Mouse (Mus musculus) lung, embryonic 14.5 days (tissue): ENCODE results near the gene Dnaja2. TPM values are rescaled to one million over a fixed set of nuclear protein-coding genes. Genes with fewer than 3 reads are reported as not detected.

Experiments
- ATAC-seq: fragments of 200-750 bp; cut with Nextera tagmentation; 2 replicates; pipeline ENCODE4 v1.8.0; 2017; ENCODE audit warnings: mild to moderate bottlenecking, moderate TSS enrichment, moderate library complexity; ENCODE audit not compliant: insufficient read depth
- DNase-seq: peaks from one replicate; pipeline ENCODE4 v3.0.0-alpha.2; 2015
- H3K27ac ChIP-seq: fragments of 300-500 bp; sonication (generic); 2 replicates; pipeline ENCODE4 v1.5.1; 2014; ENCODE audit warnings: low read depth, mild to moderate bottlenecking, moderate library complexity
- H3K27me3 ChIP-seq: fragments of 300-500 bp; sonication (generic); 2 replicates; pipeline ENCODE4 v1.6.1; 2014; ENCODE audit warnings: low read length, control low read depth; ENCODE audit not compliant: insufficient read depth
- H3K36me3 ChIP-seq: fragments of 300-500 bp; sonication (generic); 2 replicates; pipeline ENCODE4 v1.6.1; 2014; ENCODE audit warnings: control low read depth; ENCODE audit not compliant: insufficient read depth
- H3K4me1 ChIP-seq: fragments of 300-500 bp; sonication (generic); 2 replicates; pipeline ENCODE4 v1.6.1; 2014; ENCODE audit warnings: antibody characterized with exemption, control low read depth; ENCODE audit not compliant: insufficient read depth
- H3K4me2 ChIP-seq: fragments of 300-500 bp; sonication (generic); 2 replicates; pipeline ENCODE4 v1.6.1; 2014; ENCODE audit warnings: mild to moderate bottlenecking
- H3K4me3 ChIP-seq: fragments of 300-500 bp; sonication (generic); 2 replicates; pipeline ENCODE4 v1.5.1; 2014; ENCODE audit warnings: low read depth, low read length
- H3K9ac ChIP-seq: fragments of 300-500 bp; sonication (generic); 2 replicates; pipeline ENCODE4 v1.6.1; 2014
- H3K9me3 ChIP-seq: fragments of 300-500 bp; sonication (generic); 2 replicates; pipeline ENCODE4 v1.6.1; 2016; ENCODE audit warnings: low read depth, low read length, control low read depth
- CTCF ChIP-seq: IDR thresholded peaks from 2 replicates; pipeline ENCODE4 v1.5.1; 2016; ENCODE audit warnings: antibody characterized with exemption, low read depth
- WGBS: fragments of 180-500 bp; shearing (Covaris S2); extraction: QIAGEN DNeasy Blood & Tissue Kit; methylation state at CpG from one replicate; pipeline ENCODE4 v1.1.7; 2014; 5-methylcytosine and 5-hydroxymethylcytosine counted together
- polyA plus RNA-seq: library from polyadenylated mRNA; unstranded; fragments of >200 nt; fragmentation: Nextera tagmentation; extraction: Ambion mirVana; gene quantifications from 2 replicates; pipeline ENCODE4 v1.2.1, GENCODE M21; 2014

Gene Dnaja2
- polyA plus RNA-seq, 1 experiment from 2014 or later, result 163 TPM

DNA sequence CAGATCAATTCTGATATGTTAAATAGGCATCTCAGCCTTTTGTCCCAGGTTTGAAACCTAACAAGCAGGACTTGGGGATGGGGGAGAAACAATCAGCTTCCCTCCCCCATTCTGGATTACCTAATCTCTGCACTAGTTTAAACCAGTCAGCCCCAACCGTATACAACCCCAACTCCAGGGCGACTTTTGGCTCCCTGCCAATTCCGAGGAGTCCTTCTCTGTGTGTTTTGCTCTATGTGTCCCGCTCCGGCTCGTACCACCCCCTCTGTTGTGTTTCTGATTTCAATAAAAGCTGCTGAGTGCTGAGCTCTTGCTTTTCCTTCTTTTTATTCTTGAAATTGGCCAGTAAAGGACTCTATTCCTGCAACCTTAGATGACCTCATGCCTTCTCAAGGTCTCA lies 40.2 kb upstream of the Dnaja2 start:
- Histone ChIP-seq H3K4me1 (no peaks in the 10 kb centered on the region; the same call in 1 of the 2 replicates), H3K9ac (no peak overlapping the region), H3K27ac (no peak overlapping the region), H3K9me3 (no peaks in the 10 kb centered on the region), H3K4me3 (no peak overlapping the region), H3K4me2 (peak overlapping the region; percentile 36; the same call in 1 of the 2 replicates), H3K27me3 (no peaks in the 10 kb centered on the region), H3K36me3 (no peaks in the 10 kb centered on the region)
- WGBS, result 24% methylated on average over 6 of the region's 6 CpGs
- peak; percentile 87 for ATAC-seq
- no peak for TF ChIP-seq CTCF
- peak; percentile 82 for DNase-seq

DNA sequence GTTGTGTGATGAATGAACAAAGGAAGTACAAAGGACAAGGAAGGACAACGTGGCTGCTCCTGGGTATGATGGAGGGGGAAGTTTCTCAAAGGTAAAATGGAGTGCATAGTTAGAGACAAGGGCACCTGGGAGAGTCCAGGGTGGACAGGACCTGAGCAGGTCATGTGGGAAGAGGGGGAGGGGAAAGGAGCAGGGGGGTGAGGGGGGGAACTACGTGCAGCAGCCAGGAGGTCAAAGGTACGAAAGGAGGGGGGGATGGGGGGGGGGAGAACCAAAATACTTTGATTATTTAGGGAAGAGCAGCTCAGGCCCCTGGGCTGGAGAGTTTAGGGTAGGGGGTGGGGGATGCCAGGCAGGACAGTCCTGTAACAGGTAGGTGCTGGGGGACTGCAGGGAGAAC lies 39.8 kb upstream of the Dnaja2 start:
- no peak for TF ChIP-seq CTCF
- Histone ChIP-seq H3K4me1 (no peaks in the 10 kb centered on the region; the same call in 1 of the 2 replicates), H3K27ac (no peak overlapping the region), H3K9me3 (no peaks in the 10 kb centered on the region), H3K4me2 (no peak overlapping the region), H3K36me3 (no peaks in the 10 kb centered on the region), H3K4me3 (no peak overlapping the region), H3K9ac (no peak overlapping the region), H3K27me3 (no peaks in the 10 kb centered on the region)
- ATAC-seq, result peak; percentile 54; the same call in 1 of the 2 replicates
- no peak for DNase-seq
- 31% methylated on average over 3 of the region's 3 CpGs for WGBS

DNA sequence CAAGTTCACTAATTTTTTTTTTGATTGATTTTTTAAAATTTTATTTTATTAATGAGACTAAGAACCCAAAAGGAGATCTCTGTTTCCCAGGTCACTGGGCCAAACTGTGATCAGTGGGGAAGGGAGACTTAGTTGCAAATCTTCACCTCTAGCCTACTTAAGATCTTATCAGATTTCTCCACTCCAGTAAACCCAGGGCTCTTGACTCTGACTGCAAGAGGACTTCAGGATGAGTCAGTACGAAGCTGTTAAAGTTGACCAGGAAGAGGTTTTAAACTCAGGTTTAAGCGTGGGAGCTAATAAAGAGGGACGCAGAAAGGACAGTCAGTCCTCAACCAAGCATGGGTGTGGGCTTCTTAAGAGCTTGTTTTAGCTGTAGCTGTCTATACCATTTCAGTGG lies 38.2 kb upstream of the Dnaja2 start:
- H3K9ac ChIP-seq, result no peak overlapping the region
- no peak for ATAC-seq
- WGBS, result 71% methylated on average over 3 of the region's 3 CpGs

DNA sequence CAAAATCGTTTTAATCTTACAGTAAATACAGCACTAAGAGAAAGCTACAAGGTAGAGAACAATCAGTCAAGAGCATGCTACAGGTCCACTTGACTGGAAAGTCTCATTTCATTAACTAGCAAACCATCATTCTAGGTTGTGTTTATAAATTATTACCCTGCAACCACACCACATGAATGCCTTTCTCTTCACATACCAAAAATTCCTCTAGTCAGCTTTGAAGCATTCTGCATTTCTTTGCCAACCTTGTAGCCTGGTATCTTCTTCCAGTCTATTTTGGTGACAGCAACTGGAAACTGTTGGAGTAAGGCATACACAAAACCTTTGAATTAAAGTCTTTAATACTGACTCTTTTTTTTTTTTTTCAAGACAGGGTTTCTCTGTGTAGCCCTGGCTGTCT lies 36.4 kb upstream of the Dnaja2 start:
- H3K9me3 ChIP-seq, result no peaks in the 10 kb centered on the region
- WGBS, result 71% methylated on average over 1 of the region's 1 CpGs
- no peak overlapping the region for H3K27ac ChIP-seq
- H3K27me3 ChIP-seq, result no peaks in the 10 kb centered on the region
- H3K4me2 ChIP-seq, result no peak overlapping the region
- no peak overlapping the region for H3K4me3 ChIP-seq
- H3K9ac ChIP-seq, result no peak overlapping the region
- H3K36me3 ChIP-seq, result no peaks in the 10 kb centered on the region
- no peaks in the 10 kb centered on the region; the same call in 1 of the 2 replicates for H3K4me1 ChIP-seq
- ATAC-seq (no peak), DNase-seq (no peak)
- no peak for TF ChIP-seq CTCF

More for the DNA sequence above, 38.2 kb upstream of the Dnaja2 start:
- H3K27ac ChIP-seq, result no peak overlapping the region
- no peaks in the 10 kb centered on the region for H3K27me3 ChIP-seq
- no peak for TF ChIP-seq CTCF
- H3K9me3 ChIP-seq, result no peaks in the 10 kb centered on the region
- no peak overlapping the region for H3K4me2 ChIP-seq
- no peak for DNase-seq
- no peaks in the 10 kb centered on the region; the same call in 1 of the 2 replicates for H3K4me1 ChIP-seq
- no peak overlapping the region for H3K4me3 ChIP-seq
- H3K36me3 ChIP-seq, result no peaks in the 10 kb centered on the region

DNA sequence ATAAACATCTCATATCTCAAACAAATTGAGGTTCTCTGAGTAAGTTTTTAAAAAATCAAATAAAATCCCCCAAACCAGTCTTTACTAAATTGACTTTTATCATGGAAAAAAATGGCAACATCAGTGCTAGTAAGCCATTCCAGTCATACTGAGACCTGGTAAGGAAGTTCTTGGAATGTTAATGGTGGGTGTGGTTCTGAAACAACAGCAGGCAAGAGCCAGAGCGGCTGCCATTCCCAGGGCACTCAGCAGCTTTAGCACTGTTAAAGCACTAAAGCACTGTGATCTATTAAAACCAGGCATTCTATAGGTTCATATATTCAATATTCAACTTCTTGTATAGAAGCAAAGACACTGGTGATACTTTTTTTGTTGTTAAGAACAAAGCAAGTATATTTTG lies 35.1 kb upstream of the Dnaja2 start:
- Histone ChIP-seq H3K9ac (no peak overlapping the region), H3K4me3 (no peak overlapping the region), H3K9me3 (no peaks in the 10 kb centered on the region), H3K4me2 (no peak overlapping the region), H3K27ac (no peak overlapping the region), H3K4me1 (no peaks in the 10 kb centered on the region), H3K27me3 (no peaks in the 10 kb centered on the region), H3K36me3 (no peaks in the 10 kb centered on the region)
- ATAC-seq, result no peak
- no peak for TF ChIP-seq CTCF
- 72% methylated on average over 1 of the region's 1 CpGs for WGBS
- no peak for DNase-seq

DNA sequence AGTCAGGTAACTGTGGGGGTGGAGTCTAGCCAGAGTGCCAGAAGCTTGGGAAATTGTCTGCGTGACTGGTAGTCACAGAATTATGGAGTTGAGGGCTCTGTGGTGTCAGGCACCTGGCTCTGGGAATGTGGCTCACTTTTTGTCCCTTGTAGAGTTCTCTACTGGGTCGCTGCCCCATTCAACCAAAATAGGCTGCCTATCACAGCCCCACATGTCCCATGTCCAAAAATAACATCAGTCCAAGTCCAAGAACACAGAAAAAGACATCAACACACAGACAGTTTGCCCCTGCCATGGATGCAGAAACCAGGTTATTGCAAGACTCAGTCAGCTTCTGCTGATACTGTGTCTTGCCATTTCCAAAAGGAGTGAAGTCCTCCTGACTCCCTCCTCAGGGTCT lies 33.5 kb upstream of the Dnaja2 start:
- DNase-seq (no peak), ATAC-seq (no peak)
- Histone ChIP-seq H3K4me1 (no peaks in the 10 kb centered on the region), H3K36me3 (no peaks in the 10 kb centered on the region), H3K9ac (no peak overlapping the region), H3K27me3 (no peaks in the 10 kb centered on the region), H3K4me3 (no peak overlapping the region), H3K27ac (no peak overlapping the region), H3K4me2 (no peak overlapping the region), H3K9me3 (no peaks in the 10 kb centered on the region)
- no peak for TF ChIP-seq CTCF
- WGBS, result 75% methylated on average over 2 of the region's 2 CpGs

DNA sequence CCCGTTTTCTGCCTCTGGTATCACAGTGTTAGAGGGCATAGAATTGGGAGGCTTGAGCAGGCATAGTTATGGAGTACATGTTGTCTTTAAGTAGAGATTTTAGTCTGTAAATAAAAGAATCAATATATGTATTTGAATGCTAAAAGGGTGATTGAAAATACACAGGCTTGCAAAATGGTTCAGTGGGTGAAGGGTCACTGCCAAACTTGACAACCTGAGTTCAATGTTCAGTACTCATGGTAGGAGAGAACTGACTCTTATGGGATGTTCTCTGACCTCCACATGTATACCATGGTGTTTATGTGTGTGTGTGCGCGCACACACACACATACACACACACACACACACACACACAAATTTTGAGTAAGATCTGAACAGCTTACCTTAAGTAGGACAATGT lies 22.5 kb upstream of the Dnaja2 start:
- DNase-seq (no peak), ATAC-seq (no peak)
- H3K36me3 ChIP-seq, result no peaks in the 10 kb centered on the region
- no peak overlapping the region for H3K4me3 ChIP-seq
- H3K27ac ChIP-seq, result no peak overlapping the region
- TF ChIP-seq CTCF, result no peak
- no peaks in the 10 kb centered on the region for H3K9me3 ChIP-seq
- H3K4me1 ChIP-seq, result no peaks in the 10 kb centered on the region
- 85% methylated on average over 3 of the region's 3 CpGs for WGBS
- no peak overlapping the region for H3K9ac ChIP-seq
- H3K27me3 ChIP-seq, result no peaks in the 10 kb centered on the region
- no peak overlapping the region for H3K4me2 ChIP-seq

DNA sequence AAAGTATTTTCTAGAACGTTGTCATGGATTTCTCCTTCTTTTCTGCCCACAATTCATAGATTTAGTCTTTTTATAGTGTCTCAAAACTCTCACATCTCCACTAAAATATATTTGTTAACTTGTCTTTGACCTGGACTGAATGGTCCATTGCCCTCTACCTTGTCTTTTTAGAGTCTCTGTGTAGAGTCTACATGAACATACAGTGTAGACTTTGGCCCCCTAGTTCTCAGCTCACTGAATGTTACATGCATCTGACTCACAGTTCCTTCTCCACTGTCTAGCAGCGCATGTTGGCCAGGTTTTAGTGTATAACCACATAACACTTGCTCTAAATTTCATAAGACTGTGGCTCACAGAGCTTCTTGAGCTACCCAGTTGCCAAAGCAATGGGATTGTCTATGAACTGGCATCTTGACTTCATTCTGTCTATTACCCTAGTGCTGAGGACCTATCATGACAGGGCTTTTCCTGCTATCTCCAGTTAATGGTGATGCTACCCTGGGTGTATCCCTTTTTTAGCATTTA lies 18.9 kb upstream of the Dnaja2 start:
- WGBS, result 86% methylated on average over 2 of the region's 2 CpGs
- H3K4me3 ChIP-seq, result no peak overlapping the region
- H3K36me3 ChIP-seq, result no peaks in the 10 kb centered on the region
- H3K4me2 ChIP-seq, result no peak overlapping the region
- DNase-seq, result no peak
- H3K9me3 ChIP-seq, result no peaks in the 10 kb centered on the region
- H3K27ac ChIP-seq, result no peak overlapping the region
- H3K27me3 ChIP-seq, result no peaks in the 10 kb centered on the region
- no peaks in the 10 kb centered on the region for H3K4me1 ChIP-seq
- H3K9ac ChIP-seq, result no peak overlapping the region
- ATAC-seq, result no peak
- no peak for TF ChIP-seq CTCF
